Mouse (Mus musculus) common myeloid progenitor, adult 5-6 weeks (primary cell): ENCODE measurements at regions not wholly inside any gene's neighbourhood (a gene's known extent, or its start where the extent isn't known, plus 50 kb on each side); places are given as distances from the start of the nearest gene placed in this dataset.

Experiments used
- ATAC-seq: replicated peaks from 2 replicates; pipeline ENCODE4 v1.8.0; 2016; ENCODE audit warnings: low read depth, mild to moderate bottlenecking, moderate TSS enrichment, inconsistent platforms; ENCODE audit not compliant: poor library complexity, severe bottlenecking

GRCm38 (mm10) chr11:18443156-18443555, 489.5 kb upstream of the Etaa1 start:
- no peak for ATAC-seq

- no peak for ATAC-seq
These were observed 484.3 kb upstream of the Etaa1 start for GRCm38 (mm10) chr11:18437834-18438611.

- no peak for ATAC-seq
These were observed 467.4 kb upstream of the Etaa1 start for GRCm38 (mm10) chr11:18421076-18421475.

- no peak for ATAC-seq
These were observed 460.1 kb upstream of the Etaa1 start for GRCm38 (mm10) chr11:18413769-18414168.

- no peak for ATAC-seq
These were observed 454.5 kb upstream of the Etaa1 start for GRCm38 (mm10) chr11:18408071-18408752.

- peak; percentile 69; the same call in 1 of the 2 replicates for ATAC-seq
These were observed 445.9 kb upstream of the Etaa1 start for GRCm38 (mm10) chr11:18399561-18399960.

GRCm38 (mm10) chr11:18396397-18396796, 442.7 kb upstream of the Etaa1 start:
- no peak for ATAC-seq

GRCm38 (mm10) chr11:18395631-18396030, 442.0 kb upstream of the Etaa1 start:
- ATAC-seq = no peak

- no peak for ATAC-seq
These were observed 419.2 kb upstream of the Etaa1 start for GRCm38 (mm10) chr11:18372813-18373332.

- ATAC-seq = no peak
These were observed 417.6 kb upstream of the Etaa1 start for GRCm38 (mm10) chr11:18371304-18371703.

GRCm38 (mm10) chr11:18370861-18371260, 417.2 kb upstream of the Etaa1 start:
- no peak for ATAC-seq

GRCm38 (mm10) chr11:18354866-18355265, 401.2 kb upstream of the Etaa1 start:
- ATAC-seq = 0 out of 2 replicates have a peak, but pooled peaks have one; percentile 18

- ATAC-seq = no peak
These were observed 400.5 kb upstream of the Etaa1 start for GRCm38 (mm10) chr11:18354156-18354555.

GRCm38 (mm10) chr11:18347841-18348240, 394.2 kb upstream of the Etaa1 start:
- ATAC-seq = no peak

GRCm38 (mm10) chr11:18313510-18314301, 360.0 kb upstream of the Etaa1 start:
- no peak for ATAC-seq

- ATAC-seq = no peak
These were observed 342.8 kb upstream of the Etaa1 start for GRCm38 (mm10) chr11:18296194-18297125.

GRCm38 (mm10) chr11:18278585-18279136, 325.0 kb upstream of the Etaa1 start:
- no peak for ATAC-seq

GRCm38 (mm10) chr11:18272392-18272791, 318.7 kb upstream of the Etaa1 start:
- no peak for ATAC-seq

- no peak for ATAC-seq
These were observed 312.5 kb upstream of the Etaa1 start for GRCm38 (mm10) chr11:18266161-18266560.
